Mouse (Mus musculus): Measurements from ENCODE around the gene Arid1b.

DNA sequence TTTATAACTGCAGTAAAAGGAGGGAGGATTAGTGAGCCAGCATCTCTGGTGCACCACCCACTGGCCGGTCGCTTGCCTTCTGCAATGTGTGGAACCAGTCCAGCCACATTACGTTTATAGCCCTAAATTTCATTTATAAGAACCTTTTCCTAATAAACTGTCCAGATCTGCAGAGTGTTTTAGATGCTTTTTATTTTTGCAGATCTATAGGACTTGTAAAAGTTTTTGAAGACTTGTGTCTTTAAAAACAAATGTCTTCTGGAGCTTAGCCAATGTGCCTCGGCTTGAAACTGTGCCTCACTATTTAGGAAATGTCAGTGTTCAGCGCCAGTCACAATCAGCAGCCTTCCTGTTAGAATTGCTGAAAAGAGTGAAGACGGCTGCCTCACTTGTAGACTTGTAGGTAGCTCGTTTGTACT, 211.0 kb downstream of the Arid1b start:
- TF ChIP-seq CTCF (IDR thresholded peaks at IDR 0.05; ENCODE audit: control insufficient read depth, insufficient read depth, insufficient read length): no peak
- TF ChIP-seq MAX (IDR thresholded peaks at IDR 0.05): no peak
